Mouse (Mus musculus) left cerebral cortex, postnatal 25 days (tissue): ENCODE measurements at regions not wholly inside any gene's neighbourhood (a gene's known extent, or its start where the extent isn't known, plus 50 kb on each side); places are given as distances from the start of the nearest gene placed in this dataset.

Source experiments
- DNase-seq, 2 experiments: peaks; one replicate each; pipeline ENCODE4 v3.0.0; 2022; ENCODE audit warnings: low spot score in 2 of 2, mixed read lengths in 1 of 2
- intact Hi-C: fragments of 180-260 bp; cut with DNase I; formaldehyde crosslinking; loops from one replicate; pipeline ENCODE4 v1.15.1; 2025

DNA sequence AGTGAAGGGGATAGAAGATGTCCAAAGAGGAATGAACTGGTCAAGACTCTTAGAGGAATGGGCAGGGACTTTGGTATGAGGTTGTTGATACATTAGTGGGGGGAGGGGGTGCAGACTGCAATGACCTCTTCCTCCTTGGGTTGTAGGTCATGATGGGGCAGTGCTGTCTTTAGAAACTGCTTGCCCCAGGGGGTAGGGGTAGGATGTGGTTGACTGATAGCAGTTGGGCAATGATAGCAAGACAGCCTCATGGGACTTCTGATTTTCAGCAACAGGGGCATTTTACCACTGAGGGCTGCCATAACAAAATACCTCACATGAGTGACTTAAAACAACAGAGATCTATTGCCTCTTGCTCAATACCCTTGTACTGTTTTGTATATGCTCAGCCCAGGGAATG is 63.5 kb upstream of the 1700017B05Rik start:
- intact Hi-C loops, result loop anchor here (5.0 kb wide), 1 partner anchor 56 kb away; no protein-coding TSS in a partner anchor

DNA sequence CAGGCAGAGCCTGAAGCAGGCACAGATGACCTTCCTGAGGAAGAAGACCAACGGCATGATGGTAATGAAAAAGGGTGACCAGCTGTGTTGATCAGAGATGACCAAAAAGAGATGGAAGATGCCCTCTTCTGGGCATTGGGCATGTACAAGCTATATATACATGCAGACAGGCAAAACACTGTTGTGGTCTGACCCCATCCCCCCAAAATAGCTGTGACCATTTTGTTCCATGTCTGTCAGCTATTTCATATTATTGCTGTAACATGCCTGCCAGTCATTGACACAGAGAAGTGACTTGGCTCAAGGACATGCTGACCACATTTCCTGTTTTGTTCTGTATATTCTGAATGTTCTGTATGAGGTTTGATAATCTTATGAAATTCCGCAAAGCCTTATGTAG is 56.6 kb upstream of the 1700017B05Rik start:
- no peak for DNase-seq
- intact Hi-C loops, result no loop called here

More for the DNA sequence above, 63.5 kb upstream of the 1700017B05Rik start:
- no peak for DNase-seq

DNA sequence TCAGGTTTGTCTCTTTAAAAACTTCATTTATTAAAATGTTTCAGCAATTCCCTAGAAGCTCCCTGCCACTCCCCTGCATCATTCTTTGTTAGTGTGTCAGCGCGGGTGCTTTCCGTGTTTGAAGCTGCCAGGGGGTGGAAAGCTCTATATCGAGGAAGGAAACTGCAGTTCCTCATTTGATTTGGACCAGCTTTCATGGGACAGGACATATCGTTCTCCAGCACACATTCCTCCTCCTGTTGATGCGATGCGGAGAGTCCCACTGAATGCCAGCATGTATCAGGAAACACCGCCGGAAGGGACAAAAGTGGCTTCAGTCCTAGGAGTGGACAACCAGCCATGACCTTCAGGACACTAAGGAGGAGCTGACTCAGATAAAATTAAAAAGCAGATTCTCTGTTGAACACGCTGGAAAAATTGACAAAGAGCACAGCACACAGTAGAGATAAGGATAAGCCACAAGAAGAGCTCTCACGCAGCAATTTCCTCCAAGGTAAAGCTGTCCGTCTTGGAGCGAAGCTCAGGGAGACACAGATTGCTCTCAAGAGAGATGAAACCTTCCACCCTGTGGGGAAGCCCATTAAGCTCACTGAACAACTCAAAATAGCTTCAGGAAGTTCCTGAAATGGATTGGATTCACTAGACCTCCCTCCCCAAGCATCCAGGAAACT is 55.3 kb upstream of the 1700017B05Rik start:
- intact Hi-C loops, result no loop called here
- no peak for DNase-seq

DNA sequence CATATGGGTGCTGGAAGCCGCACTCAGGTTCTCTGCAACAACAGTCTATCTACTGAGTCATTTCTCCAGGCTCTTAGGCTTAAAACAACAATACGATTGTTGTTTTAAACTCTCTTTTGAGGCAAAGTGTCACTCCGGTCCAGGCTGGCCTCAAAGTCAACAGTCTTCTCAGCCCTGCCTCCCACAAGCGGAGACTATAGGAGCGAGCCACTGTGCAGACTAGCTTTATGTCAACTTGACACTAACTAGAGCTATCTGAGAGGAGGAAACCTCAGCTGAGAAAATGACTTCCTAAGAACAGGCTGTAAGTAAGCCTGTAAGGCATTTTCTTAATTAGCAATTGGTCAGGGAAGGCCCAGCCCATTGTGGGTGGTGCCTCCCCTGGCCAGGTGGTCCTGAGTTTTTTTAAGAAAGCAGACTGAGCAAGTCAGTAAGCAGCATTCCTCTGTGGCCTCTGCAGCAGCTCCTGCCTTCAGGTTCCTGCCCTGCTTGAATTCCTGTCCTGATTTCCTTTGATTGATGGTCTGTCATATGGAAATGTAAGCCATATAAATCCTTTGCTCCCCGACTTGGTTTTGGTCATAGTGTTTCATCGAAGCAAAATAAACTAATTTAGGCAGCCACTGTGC is 52.7 kb upstream of the 1700017B05Rik start:
- DNase-seq, result no peak
- intact Hi-C loops, result no loop called here

DNA sequence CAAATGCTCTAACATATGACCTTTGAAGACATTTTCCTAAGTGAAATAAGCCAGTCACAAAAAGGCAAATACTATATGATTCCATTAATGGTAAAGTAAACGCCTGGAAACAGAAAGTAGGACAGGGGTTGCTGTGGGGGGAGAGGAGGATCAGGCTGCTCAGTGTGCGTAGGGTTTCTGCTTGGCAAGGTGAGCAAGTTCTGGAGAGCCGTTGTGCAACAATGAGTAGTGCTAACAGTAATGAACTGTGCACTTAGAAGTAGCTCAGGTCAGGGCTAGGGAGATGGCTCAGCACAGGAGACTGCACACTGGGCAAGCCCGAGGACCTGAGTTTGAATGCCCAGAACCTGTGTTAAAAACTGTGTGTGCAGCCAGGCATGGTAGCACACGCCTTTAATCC is 51.5 kb upstream of the 1700017B05Rik start:
- DNase-seq, result no peak
- intact Hi-C loops, result no loop called here

DNA sequence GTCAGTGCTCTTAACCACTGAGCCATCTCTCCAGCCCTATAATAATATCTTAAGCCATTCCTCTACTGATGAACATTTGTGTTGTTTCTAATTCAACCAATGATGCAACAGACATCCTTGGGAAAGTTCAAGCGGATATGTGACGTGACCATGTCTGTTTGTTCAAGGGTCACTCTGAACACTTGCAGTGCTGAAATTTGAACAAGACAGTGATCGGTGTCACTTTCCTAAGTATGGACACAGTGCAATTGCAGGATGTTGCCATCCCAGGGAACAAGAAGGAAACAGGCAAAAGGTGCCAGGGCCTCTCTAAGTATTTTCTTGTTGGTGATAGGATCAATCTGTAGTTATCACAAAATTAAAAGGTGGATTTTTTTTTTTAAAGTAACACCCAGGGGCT is 50.1 kb upstream of the 1700017B05Rik start:
- no peak for DNase-seq

More for the DNA sequence above, 50.1 kb upstream of the 1700017B05Rik start:
- intact Hi-C loops, result no loop called here
